Mouse (Mus musculus) layer of hippocampus, adult 9-11 months (tissue): ENCODE measurements around the gene Mypop.

Experiments
- DNase-seq: peaks from one replicate; pipeline ENCODE4 v3.0.0; 2022

Mypop gene

GRCm38 (mm10) chr7:18991660-18992293, 732 bp downstream of the Mypop start:
- DNase-seq: peak; percentile 37

- DNase-seq: no peak
These were observed 1.2 kb downstream of the Mypop start for GRCm38 (mm10) chr7:18992294-18992675.

- DNase-seq: no peak
These were observed 2.0 kb downstream of the Mypop start for GRCm38 (mm10) chr7:18993036-18993435.

- no peak for DNase-seq
These were observed 7.8 kb downstream of the Mypop start for GRCm38 (mm10) chr7:18998835-18999234.

- no peak for DNase-seq
These were observed 9.4 kb downstream of the Mypop start for GRCm38 (mm10) chr7:19000421-19000820.

GRCm38 (mm10) chr7:19001066-19001806, 10.2 kb downstream of the Mypop start:
- DNase-seq: peak; percentile 70

- DNase-seq: no peak
These were observed 10.7 kb downstream of the Mypop start for GRCm38 (mm10) chr7:19001807-19002085.

GRCm38 (mm10) chr7:19002115-19002514, 11.1 kb downstream of the Mypop start:
- DNase-seq: no peak

- peak; percentile 83 for DNase-seq
These were observed 11.9 kb downstream of the Mypop start for GRCm38 (mm10) chr7:19002848-19003498.

- DNase-seq: peak; percentile 94
These were observed 13.0 kb downstream of the Mypop start, which contains the start of gene Irf2bp1 for GRCm38 (mm10) chr7:19003902-19004630. TSS of gene Irf2bp1 (plus strand) at chr7:19004044.

GRCm38 (mm10) chr7:19004631-19005079, 13.6 kb downstream of the Mypop start:
- no peak for DNase-seq

- DNase-seq: no peak
These were observed 14.5 kb downstream of the Mypop start for GRCm38 (mm10) chr7:19005417-19006121.

GRCm38 (mm10) chr7:19006476-19006875, 15.4 kb downstream of the Mypop start:
- DNase-seq: peak; percentile 85

- no peak for DNase-seq
These were observed 16.3 kb downstream of the Mypop start for GRCm38 (mm10) chr7:19007026-19007977.

GRCm38 (mm10) chr7:19010581-19010980, 19.5 kb downstream of the Mypop start:
- no peak for DNase-seq

- no peak for DNase-seq
These were observed 21.1 kb downstream of the Mypop start for GRCm38 (mm10) chr7:19012025-19012621.

GRCm38 (mm10) chr7:19012882-19013281, 21.8 kb downstream of the Mypop start:
- DNase-seq: no peak

GRCm38 (mm10) chr7:19014452-19014851, 23.4 kb downstream of the Mypop start:
- no peak for DNase-seq

- DNase-seq: no peak
These were observed 25.0 kb downstream of the Mypop start for GRCm38 (mm10) chr7:19016042-19016441.

GRCm38 (mm10) chr7:19017909-19018308, 26.9 kb downstream of the Mypop start:
- no peak for DNase-seq

GRCm38 (mm10) chr7:19021048-19021447, 30.0 kb downstream of the Mypop start:
- no peak for DNase-seq
